Mouse (Mus musculus) adrenal gland, adult 8-10 months (tissue): ENCODE data around the gene Ncaph. TPM values are rescaled to one million over a fixed set of nuclear protein-coding genes. Genes with fewer than 3 reads are reported as not detected.
"Not testable (repeated sequence)": the region's sequence is repeated elsewhere in the genome, so short reads cannot be mapped to it uniquely, and the experiment has no call there.

ENCODE experiments used
- DNase-seq: peaks from one replicate; pipeline ENCODE4 v3.0.0; 2022
- total RNA-seq, 4 experiments: library from RNA; stranded (reverse); gene quantifications; 2 replicates each; pipeline ENCODE4 v1.2.4; 2022

The Ncaph gene
- 1 to 10 TPM; 1.6 to 2.4 (median 1.7) TPM for total RNA-seq

DNA sequence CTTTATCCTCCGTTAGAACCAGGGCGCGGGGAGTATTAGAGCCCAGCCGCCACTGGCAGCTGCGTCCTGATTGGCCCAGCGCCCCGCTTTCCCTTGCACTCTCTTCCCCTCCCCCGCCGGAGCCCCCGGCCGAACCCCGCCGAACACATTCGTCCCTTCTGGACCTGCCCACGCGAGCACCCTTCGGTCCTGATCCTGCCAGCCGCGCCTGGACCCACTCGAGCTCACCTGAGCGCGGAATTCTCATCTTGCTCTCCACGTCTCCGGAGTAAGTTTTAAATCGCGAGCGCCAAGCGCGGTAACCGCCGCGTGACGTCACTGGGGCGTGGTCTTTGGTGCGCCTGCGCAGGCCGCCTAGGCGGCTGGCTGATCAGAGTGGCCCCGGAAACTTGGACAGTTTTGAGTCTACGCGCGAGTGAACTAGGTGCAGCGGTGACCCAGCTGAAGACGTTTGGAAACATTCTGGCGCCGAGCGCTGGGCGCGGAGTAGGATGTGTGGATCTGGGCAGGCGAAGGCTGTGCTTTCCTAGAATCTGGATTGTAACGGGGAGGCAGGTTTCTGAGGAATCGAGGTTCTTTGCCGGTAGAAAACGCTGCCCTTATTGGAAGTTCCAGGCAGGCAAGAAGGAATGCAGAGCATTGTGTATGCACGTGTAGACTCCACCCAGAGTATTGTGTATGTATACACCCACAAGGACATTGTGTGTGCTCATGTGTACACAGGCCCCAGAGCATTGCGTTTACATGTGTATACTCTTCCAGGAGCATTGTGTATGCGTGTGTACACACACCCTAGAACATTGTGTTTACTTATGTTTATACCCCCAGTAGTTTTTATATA lies at the start of gene Ncaph:
TSS of gene Ncaph (minus strand) at position 334 of the 841 bp plus-strand sequence.
- peak; percentile 88 for DNase-seq

DNA sequence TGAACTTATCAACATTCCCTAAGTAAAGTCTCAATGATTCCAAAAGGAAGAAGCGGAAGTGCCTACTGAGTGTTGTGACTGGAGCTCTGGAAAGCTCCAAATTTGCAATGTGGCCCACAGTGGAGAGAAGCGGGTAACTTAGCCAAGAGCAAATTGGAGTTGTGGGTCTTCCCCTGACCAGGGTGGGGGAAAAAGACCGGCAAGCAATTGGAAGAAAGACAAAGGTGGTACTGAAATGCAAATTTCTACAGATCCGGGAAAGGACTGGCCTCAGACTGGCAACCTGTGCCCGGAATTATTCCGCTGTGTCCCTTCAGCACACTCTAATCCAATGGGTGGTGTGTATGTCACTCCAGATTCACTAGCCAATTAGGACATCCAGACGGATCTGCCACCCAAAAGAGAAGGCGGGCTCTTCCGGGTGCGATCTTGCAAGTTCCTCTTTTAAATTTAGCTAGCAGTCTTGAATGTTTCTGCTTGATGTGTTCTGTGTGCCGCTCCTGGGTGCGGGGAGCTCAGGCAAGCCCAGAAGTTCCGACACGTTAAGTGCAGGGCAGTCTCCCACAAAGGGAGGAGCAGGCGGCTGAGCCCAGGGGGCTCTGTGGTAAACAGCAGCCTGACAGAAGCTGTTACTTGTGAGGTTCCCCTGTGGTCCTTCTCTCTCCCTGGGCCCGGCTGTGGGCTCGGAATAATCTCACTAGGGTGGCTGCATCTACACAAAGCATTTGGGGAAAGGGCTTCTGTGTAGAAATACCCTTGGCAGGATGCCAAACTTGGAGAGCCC lies 49.0 kb upstream of the Ncaph start:
- peak; percentile 81 for DNase-seq

DNA sequence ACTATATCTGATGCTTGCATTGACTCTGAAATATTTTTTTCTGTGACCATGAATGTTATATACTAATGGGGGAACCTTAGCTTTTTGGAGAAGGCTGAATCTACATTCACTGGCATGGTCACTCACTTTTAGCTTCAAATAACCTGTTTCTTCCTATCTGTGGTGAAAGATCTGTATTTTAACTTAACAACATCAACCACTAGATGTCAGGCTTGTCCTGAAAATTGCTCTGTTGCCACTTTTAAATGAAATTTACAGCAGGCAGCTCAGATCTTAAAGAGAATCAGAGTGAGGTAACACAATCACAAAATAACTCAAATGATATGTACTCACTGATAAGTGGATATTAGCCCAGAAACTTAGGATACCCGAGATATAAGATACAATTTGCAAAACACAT lies 32.5 kb upstream of the Ncaph start:
- DNase-seq: not testable (repeated sequence)

DNA sequence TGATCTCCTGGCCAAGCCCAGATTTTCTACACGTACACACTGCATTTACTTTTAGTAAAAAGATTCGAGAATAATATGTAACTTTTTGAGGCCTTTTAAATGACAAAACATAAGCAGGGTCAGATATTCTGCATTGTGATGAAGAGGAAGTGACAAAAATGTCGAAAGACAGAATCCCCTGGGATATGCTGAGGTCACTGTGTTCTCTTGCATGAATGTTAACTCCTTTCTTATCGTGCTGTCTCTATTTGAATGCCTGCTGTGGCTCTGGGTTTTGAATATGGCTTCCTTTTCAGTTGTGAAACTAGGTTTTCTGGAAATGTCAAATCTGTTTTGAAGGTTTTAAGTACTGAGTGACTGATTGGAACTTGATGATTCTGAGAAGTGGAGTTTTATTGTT lies 31.9 kb upstream of the Ncaph start:
- no peak for DNase-seq

GRCm38 (mm10) chr2:127145699-127146098 lies 11.9 kb upstream of the Ncaph start:
- DNase-seq: no peak

GRCm38 (mm10) chr2:127143158-127144063 lies 9.7 kb upstream of the Ncaph start, which contains the start of gene Itpripl1:
Gene Itpripl1 (minus strand): TSS chr2:127143442.
- DNase-seq: peak; percentile 60

- no peak for DNase-seq
Observed at GRCm38 (mm10) chr2:127142577-127143157, 8.9 kb upstream of the Ncaph start.

DNA sequence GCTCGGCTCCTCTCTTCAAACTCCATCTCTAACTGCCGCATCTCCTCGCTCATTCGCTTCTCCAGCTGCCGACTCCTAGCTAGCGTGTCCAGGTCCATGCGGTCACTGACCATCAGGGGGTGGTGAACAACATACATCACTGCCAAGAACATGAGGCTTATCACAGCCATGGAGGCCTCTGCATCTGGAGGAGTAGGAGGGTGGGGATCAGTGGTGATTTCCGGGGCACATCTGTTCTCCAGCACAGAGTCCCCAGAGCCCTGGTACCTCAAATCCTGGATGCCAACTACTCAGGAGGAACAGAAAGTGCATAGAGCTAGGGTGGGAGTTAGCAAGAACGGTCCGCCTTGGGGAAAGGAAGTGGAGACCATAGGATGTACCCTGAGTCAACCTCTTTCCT lies 8.3 kb upstream of the Ncaph start:
- no peak for DNase-seq

DNA sequence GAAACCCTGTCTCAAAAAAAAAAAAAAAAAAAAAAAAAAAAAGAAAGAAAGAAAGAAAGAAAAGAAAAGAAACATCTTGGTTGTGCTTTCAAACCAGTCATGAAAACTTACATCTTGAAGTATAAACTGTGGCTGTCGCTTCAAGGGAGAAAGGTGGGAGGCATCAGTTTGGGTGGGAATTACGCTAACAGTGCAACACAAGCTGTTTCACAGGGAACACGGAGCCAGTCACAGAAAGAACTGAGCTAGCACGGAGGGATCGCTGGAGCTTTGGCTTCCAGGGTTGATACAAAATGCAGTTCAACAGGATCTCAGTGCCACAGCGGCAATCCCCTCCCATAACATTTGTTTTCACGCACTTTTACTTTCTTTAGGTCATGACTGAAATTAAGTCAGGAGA lies 6.3 kb upstream of the Ncaph start:
- no peak for DNase-seq

- DNase-seq: no peak
Observed at GRCm38 (mm10) chr2:127139605-127140004, 5.9 kb upstream of the Ncaph start.

DNA sequence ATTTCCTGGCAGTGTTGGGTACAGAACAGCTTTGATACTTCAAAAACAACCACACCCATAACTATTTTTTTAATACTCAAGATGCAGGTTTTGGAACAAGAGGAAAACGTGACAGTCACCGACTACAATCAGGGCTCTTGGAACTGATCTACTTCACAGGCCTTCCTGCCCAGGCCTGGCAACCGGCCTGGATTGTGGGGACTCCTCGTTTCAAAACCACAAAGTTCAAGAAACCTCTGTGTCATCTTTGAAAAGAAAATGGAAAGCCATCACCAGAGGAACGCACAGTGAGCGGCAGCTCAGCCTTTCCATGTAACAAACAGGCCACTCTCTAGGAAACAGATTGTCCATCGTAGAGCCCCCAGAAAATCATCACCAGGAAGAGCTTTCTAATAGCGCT lies 5.3 kb upstream of the Ncaph start:
- DNase-seq: no peak

DNA sequence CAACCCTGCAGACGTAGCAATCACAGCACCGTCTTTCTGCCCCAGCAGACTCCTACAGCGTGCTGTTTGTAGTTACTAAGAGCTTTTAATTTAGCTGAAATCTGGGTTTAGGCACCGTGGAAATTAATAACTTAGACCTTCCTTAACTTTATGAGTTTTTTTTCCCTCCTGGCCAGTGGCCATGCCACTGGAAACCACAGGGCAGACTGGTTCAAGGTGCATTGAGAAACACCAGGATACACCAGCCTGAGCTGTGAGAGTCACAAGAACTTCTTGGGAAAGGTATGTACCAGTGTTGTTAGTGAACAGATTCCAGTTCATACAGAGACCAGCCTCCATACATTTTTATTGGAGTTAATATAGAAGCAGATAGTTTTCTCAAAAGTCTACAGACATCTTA lies 4.7 kb upstream of the Ncaph start:
- DNase-seq: no peak

- DNase-seq: no peak
Observed at GRCm38 (mm10) chr2:127137838-127138420, 4.2 kb upstream of the Ncaph start.

DNA sequence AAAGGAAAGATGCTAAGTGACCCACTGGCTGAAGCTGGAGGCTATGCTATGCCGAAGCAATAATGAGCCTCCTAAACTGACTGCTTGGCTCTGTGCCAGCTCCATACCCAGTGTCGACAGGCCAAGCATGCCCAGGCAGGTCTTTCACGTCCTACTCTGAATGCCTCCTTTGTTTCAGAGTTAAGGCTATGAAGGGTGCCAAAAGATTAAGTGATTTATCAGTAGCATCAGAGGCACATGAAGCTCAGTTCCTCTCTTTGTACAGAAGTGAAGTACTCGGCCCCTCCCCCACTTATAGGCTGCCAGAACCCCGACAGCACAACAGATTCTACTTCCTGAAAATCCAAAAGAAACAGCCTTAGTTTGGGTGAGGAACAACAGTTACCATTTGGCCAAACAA lies 3.2 kb upstream of the Ncaph start:
- DNase-seq: no peak

DNA sequence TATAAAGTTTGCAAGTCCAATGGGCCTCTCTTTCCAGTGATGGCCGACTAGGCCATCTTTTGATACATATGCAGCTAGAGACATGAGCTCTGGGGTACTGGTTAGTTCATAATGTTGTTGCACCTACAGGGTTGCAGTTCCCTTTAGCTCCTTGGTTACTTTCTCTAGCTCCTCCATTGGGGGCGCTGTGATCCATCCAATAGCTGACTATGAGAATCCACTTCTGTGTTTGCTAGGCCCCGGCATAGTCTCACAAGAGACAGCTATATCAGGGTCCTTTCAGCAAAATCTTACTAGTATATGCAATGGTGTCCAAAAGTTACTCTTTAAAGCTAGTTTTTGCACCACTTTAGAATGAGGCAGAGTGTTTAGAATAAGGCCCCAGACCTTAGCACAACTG lies 1.5 kb upstream of the Ncaph start:
- DNase-seq: not testable (repeated sequence)

- DNase-seq: no peak
Observed at GRCm38 (mm10) chr2:127131353-127131752, 2.4 kb downstream of the Ncaph start.

DNA sequence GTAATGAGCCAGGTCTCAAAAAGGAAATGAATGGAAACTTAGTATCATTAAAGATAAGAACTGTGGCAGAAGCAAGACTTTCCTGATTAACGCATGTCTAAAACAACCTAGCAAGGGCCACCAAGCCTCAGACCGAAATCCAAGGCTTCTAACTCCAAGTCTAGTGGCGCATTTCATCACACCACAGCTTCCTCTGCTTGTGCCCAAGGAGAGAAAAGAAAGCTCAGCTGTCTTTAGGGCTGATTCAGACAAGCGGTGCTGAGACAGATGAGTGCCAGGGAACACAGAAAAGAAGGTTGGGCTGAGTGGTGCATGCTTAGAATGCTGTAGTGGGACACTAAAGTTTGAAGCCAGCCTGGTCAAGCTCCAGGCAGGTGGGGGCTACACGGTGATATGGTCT lies 4.8 kb downstream of the Ncaph start:
- DNase-seq: no peak

DNA sequence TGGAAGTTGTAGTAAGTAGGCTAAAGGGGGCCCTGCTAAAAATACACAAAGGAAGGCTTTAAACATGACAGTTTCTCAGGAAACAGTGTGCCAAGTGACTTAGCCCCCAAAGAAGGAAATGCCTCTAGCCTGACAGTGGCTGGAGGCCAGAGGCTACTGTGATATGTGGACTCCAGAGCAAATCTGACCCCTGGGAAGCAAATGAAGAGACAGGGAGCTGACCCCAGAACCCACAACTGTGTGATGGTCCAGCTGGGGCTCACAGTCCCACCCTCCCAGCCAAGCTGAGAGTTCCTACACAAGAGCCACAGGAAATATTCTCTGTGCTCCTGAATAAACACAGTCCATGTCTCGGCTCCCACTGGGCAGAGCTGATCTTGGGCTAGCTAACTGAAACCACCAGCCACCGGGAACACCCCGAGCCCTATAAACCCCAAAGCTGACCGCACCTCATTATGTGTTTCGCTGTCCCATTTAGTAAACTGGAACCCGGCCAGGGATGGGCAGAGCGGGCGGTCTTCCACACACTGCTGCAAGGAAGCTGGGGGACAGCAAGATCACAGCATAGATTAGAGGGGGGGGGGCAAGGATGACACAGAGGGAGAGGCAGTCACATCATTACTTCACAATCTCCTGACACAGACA lies 12.0 kb downstream of the Ncaph start:
- DNase-seq: no peak

DNA sequence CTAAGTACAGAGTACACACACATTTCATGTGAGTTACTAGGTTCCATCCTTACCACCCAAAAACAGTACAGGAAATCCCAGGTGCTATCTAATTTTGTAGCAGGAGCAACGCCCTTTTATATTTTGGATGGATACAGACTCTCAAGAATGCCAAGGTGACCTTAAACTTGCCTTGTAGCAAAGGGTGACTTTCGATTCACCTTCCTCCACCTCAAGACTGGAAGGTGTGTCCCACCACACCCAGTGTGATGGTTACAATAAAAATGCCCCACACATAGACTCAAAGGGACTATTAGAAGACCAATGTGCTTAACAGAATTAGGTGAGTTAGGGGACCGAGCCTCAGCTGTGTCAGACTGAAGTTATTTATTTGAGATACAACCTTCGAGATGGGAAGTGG lies 24.8 kb downstream of the Ncaph start:
- DNase-seq: no peak

GRCm38 (mm10) chr2:127092000-127092399 lies 41.8 kb downstream of the Ncaph start:
- DNase-seq: no peak

- DNase-seq: not testable (repeated sequence)
Observed at GRCm38 (mm10) chr2:127090151-127090550, 43.6 kb downstream of the Ncaph start.
